Mouse (Mus musculus) kidney, postnatal 14 days (tissue): ENCODE results near the gene Ipmk.
A peak's percentile ranks its signal among the peaks of the same experiment; 100 is the strongest.

Experiments used
- DNase-seq: peaks from one replicate; pipeline ENCODE4 v3.0.0; 2022; ENCODE audit warnings: mixed read lengths

Gene Ipmk

DNA sequence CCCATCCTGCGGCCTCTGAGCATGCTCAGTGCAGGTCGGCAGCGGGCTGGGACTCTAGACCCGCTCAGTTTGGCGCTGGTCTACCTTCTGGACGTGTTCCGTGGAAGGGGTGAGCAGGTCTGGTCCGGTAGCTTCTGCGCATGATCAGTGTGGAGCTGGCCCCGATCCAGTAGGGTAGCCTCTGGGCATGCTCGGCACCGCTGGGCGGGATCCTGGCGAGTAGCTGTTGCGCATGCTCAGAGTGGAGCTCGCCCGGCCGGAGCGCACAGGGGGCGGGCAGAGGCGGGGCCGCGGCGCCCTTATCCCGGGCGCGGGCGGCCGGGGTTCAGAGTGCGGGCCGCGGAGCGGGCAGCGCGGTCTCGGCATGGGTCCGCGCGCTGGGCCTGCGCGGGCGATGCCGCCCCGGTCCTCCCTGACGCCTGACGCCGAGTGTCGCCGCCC, at the start of gene Ipmk:
Gene Ipmk, plus strand, starts transcription at position 255 of the 441 bp plus-strand sequence.
- DNase-seq = peak; percentile 100

DNA sequence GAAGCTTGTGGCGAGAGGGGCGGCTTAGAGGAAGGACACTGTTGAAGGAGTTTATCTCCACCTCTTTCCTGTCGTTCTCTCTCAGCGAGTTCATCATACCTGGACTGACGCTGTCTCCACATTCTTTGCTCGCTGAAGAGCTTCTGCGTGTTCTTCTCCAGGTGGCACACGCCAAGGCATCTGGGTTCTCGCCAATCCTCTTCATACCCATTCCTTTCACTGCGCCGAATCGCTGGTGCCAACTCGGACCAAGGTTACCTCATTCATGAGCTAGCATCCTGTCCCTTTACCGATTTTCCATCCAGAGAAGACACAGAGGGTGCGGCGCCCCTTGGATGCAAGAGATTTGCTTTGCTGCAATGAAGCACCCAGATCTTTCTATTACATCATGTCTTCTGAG, 47.4 kb upstream of the Ipmk start:
- DNase-seq = no peak

DNA sequence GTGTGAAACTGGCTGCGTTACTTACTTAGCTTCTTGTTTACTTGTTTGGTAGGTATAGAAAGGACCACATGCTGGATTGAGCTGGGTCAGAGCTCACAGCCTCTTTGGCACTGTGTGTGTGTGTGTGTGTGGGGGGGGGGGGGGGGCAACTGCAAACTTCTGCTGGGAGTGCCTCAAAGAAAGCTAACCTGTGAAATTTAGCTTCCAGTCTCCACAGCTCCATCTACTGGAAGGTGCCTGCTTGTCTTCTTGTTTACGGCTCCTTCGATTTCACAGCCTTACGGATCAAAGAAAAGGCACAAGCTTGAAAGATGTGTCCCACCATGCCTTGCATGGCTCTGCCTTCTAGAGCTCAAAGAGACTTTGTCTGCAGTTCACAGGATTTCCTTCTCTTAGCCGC, 45.1 kb upstream of the Ipmk start:
- peak; percentile 41 for DNase-seq

DNA sequence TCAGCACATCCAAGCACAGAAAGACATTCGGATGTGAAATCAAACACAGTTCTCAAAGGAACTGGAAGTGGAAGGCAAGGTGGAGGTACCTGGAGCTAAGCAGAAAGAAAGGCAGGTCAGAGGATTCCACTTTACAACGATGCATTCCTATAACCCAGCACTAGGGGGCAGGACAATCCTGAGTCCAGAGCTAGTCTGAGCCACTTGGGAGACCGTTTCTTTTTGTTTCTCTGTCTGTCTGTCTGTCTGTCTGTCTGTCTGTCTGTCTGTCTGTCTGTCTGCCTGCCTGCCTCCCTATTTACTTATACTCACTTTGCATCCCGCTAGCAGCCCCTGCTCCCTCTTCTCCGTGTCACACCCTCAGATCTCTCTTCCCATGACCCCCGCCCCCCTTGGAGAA, 41.4 kb upstream of the Ipmk start:
- peak; percentile 54 for DNase-seq

DNA sequence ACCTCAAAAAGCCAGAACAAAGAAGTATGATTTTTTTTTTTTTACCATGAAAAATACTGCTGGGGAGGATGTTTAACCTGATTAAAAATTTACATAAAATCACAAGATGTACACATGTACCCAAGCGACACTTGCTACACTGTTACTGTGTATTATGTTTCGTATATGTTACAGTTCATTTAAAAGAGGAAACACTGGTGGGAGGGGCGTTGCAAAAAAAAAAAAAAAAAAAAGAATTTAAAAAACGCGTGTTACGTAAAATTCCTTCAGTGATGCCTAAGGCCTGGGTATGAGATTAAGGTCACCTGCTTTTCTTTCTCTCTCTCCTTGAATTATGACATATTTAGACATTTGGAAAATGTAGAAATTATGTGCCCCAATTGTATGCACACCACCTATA, 40.8 kb upstream of the Ipmk start:
- DNase-seq = no peak

DNA sequence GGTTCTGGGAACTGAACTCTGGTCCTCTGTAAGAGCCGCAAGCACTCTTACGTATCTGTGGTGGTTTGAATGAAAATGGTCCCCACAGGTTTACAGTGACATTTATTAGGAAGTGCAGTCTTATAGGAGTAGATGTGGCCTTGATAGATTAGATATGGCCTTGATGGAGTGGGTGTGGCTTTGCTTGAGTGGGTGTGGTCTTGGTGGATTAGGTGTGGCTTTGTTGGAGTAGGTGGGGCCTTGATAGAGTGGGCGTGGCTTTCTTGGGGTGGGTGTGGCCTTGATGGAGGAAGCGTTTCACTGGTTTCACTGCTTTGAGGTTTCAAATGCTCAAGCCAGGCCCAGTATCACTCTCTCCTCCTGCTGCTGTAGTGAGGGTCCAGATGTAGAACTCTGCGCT, 39.4 kb upstream of the Ipmk start:
- no peak for DNase-seq

DNA sequence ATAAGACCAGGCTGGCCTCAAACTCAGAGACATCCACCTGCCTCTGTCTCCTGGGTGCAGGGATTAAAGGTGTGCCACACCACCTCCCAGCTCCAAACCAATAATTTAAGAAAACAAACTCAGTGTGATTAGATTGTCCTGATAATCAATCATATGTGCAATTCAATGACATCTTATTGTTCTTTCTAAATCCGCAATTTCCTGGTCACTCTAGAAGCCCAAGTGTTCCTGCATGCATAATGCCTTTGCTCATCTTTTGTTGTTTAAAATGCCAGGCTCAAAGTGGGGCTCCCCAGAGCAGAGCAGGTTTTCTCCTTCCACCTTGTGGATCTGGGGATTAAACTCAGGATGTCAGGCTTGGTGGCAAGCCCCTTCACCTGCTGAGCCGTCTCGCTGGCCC, 37.3 kb upstream of the Ipmk start:
- no peak for DNase-seq

DNA sequence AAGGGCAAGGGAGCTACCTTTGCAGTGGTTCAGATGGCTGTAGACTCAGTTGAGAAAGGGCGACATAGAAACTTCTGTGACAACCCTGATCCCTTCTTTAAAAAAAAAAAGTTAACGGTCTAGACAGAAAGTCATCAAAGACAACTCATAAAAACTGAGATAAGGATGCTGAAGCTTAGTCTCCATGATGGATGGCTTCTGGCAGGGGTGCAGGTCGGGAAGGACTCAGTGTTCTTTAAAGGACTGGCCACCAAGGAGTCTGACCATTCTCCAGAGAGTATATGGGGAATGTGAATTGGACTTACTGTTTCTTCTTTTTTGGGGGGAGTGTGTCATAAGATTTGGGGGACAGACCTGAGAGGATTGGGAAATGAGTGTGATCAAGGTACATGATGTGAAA, 33.0 kb upstream of the Ipmk start:
- no peak for DNase-seq

DNA sequence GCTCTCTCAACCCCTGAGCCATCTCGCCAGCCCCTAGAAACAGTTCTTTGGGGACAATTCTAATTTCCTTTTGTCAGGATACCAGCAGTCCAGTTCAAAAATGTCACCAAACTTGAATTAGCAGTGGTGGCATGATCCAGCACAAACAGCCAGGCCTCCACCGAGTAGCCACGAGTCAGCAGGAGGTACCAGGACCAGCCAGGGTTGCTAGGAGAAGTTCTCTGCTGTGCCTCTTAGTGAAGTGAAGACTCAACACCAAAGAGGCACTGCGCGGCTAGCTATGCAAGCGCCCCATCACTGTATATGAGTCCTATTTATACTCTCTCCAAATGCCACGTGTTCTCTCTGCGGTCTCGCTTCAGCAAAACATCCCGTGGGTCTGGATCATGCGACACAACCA, 31.5 kb upstream of the Ipmk start:
- no peak for DNase-seq

DNA sequence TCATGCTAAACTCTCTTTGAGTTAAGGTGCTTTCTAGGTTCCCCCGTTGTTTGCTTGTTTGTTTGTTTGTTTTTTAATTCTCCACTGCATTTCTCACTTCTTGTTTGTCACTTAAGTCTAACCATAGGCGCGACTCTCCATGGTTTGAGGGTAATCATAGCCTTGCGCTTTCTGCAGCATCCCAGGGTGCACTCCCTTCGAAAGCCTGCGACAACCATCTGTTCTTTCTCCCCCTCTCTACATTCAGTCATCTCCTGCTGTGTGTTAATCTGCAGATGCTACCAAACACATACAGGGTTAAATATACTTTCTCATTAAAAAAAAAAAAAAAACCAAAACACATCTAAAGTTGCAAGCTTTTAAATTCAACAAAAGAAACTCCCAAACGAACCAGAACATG, 31.1 kb upstream of the Ipmk start:
- no peak for DNase-seq

DNA sequence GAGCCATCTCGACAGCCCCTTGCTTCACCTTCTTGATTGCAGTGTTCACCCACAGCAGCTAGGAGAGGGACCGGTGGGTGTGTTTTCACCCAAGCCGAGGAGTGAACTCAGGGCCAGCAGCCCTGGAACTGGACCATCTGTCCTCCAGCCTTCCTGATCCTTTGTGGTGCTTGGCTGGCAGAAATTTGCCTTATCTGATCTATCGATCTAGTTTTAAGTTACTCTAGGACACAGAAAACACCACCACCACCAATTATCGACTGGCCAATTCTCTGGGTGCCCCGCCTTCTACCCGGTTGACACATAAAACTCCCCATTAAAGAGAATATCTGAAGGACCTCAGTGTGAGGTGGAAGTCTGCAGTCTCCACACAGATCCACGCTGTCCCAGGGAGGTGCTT, 23.9 kb upstream of the Ipmk start:
- DNase-seq = no peak

DNA sequence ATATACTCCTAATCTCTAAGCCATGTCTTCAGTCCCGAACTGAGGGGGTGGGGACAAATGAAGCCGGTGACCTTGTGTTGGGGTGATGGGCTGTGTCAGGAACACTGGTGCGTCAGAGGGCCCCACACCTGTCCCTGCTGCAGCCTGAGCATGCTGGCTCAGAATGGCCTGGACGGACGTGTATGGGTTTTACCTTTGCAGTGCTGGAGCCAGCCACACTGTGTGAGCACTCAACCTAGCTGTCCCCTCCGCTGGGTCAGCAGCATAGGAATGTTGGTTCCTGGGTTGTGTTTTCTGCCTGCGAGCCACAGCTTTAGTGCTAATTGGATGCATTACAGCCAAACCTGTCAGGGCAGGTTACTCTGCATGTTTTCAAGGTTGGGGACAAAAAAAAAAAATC, 21.4 kb upstream of the Ipmk start:
- DNase-seq = no peak

DNA sequence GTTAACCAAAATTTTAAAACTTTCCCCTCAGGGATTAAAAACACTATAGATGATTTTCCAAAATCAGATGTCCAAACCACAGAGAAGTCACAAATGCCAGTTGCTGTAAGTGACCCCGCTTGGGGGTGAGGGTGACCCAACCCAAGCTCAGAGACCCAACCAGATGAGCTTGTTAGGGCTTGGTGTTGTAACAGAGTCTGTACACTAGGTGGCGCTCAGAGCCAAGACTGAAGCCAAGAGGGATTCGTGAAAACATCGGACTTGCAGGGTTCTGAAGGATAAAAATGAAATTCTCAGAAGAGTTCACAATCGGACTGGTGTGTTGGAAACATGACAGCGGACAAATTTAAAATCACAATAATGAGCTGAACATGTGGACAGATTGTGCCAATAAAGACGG, 20.8 kb upstream of the Ipmk start:
- DNase-seq = peak; percentile 77

DNA sequence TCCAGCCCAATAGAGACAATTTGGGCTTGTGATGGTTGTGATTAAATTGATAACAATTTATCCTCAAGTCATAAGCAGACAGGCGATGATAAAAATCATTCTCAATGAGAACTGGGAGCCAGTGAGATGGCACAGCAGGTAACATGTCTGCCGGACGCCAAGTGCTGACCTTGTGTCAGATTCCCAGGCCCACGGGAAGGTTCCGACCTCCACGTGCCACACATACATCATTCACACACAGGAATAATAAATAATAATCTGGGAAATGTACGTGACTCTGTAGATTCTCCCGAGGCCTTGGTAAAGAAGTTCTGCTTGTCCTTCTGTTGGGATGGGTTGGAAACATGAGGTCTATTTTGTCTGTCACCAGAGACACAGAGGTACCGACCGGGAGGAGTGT, 20.2 kb upstream of the Ipmk start:
- no peak for DNase-seq

DNA sequence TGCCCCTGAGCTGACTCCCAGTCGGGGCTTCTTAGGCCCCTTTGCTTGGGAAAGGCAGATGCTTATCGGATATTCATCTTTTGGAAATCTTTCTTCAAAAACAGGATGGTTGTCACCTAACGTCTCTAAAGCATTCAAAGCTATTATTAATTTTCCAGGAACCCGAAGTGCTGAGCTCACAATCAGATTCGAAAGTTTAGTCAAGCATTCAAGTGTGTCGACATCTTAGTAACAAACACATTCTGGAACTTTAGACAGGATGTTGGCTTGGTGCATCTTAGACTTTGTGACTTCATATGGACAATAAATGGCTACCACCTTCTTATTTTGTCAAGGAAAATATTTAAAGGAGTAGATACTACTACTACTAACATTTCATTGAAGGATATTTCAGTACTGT, 19.2 kb upstream of the Ipmk start:
- no peak for DNase-seq

DNA sequence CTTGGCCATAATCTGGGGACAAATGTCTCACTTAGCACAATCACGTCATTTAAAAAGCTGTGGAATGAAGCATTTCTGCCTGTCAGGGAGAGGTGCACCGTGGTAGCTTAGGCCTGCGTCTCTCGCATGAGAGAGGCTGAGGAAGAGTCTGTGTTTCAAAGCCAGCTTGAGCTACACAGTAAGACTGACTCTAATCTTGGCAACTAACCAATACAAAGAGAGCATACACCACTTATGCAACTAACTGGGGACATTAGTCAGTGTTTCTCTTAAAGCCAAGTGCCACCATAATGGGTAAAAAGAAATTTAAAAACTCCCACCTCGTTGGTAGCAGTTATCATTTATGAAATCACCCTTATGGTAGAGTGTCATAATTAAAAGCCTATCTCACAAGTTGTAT, 18.7 kb upstream of the Ipmk start:
- DNase-seq = no peak

DNA sequence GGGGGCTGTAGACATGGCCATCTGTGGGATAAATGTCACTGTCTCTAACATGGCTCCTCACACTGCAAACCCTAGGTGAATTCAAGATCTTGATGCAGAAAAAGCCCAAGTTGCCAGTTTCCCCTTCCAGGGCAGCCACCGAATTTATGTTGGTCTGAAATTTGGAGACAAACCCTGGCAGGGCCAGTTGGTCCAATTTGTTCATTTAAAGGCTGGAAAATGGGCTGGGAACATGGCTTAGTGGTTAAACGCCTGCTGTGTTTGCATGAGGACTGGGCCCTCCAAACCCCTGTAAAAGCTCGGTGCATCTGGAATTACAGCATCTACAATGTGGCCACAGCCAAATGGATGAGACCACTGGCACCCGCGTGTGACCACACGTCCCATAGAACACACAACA, 18.3 kb upstream of the Ipmk start:
- no peak for DNase-seq

DNA sequence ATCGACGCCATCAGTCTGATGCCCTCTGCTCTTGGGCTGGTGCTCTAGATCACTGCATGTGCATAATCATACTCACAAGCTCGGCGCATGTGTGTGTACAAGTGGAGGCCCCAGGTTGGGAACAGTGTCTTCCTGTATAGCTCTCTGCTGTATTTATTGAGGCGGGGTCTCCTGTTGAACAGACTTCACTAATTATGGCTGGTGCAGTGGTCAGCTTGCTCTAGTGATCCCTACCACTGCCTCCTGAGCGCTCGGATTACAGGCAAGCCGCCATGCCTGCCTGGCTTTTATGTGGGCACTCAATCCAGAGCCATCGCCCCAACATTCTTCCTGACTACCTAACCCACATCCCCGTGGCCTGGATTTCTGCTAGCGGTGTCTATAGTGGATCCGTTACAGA, 17.5 kb upstream of the Ipmk start:
- DNase-seq = no peak

DNA sequence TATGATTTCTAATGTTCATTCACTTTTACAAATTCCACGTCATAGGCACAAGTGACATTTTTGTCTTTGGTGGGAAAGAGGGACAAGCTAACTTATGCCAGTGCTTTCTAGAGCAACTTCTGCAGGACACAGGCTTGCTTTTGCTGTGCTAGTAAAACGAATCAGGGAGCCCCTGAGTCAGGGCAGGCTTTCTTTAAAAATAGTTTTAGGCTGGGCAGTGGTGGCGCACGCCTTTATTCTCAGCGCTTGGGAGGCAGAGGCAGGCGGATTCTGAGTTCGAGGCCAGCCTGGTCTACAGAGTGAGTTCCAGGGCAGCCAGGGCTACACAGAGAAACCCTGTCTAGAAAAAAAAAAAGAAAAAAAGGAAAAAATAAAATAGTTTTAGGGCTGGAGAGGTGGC, 15.7 kb upstream of the Ipmk start:
- DNase-seq = no peak

DNA sequence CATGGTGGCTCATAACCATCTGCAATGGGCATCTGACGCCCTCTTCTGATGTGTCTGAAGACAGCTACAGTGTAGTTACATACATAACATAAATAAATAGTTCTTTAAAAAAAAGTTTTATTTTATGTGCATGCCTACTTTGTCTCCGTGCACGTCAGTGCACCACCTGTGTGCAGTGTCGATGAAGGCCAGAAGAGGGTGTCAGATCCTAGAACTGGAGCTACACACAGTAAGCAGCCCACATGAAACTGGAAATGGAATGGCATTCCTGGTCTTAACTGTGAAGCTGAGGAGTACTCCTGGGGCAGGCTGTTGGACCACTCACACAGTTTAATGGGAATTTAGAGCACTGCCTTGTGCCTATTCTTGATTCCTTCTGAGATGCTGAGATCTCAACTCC, 15.2 kb upstream of the Ipmk start:
- DNase-seq = no peak

DNA sequence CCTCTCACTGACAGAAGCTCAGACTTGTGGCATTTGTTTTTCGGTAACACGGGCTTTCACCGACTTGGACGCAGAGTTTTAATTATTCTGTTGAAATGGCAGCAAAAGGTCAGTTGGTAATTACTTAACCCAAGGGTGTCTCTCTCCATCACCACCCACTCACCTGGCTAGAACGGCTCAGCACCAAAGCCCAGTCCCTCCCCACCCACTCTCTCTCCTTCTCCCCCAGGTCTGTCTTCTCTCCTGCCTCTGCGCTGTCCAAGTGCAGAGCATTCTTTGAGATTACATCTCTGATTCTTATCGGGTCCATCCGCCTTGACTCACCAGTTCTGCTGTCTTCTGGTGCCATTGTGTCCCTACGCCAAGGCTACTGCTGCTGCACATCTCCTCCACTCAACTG, 14.7 kb upstream of the Ipmk start:
- no peak for DNase-seq

DNA sequence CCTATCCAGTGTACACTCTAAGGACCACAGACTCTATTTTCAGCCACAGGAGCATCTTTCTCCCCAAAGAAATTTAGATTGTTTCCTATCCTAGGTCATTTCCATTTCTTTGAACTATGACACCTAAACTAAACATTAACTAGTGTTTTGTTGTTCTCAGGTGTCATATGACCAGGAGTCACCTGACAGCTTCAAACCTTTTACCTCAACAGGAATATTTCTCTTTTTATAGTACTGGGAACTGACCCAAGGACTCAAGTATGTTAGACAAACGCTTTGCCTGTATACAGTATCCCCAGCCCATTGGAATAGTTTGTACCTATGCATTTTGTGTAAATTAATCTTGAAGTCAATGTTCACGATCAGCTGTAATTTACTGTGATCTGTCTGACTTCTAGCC, 9.8 kb upstream of the Ipmk start:
- DNase-seq = peak; percentile 64

DNA sequence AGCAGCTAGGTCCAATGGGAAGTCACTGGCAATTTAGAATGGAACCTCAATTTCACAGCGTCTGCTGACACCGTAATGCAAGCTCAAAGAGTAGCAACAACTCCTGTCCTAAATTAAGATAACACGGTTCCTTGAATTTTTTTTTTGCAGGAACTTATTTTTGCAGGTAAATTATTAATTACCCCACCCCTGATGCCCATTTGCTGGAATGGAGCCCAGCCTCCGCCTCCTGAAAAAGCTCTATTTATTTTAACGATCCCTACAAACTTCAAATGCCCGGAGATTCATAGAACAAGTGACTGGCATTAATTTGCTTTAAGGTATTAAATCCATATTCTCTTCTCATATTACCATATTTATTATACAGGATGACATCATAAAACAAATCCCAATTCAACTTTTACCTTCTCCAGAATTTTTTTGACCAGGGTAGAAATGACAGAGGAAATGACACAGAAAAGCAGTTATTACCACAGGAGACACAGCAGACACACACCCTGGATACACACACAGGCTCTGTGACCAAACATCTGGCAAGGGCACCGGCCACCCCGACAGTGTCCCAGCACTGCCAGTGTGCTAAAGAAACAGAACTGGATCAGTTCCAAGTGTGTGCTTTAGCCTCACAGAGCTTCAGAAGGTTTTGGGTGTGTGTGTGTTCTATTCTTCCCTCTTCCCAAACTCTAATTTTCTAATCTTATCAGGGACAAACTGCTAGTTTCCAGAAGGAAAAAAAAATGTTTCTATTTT, 9.2 kb upstream of the Ipmk start:
- DNase-seq = peak; percentile 73

DNA sequence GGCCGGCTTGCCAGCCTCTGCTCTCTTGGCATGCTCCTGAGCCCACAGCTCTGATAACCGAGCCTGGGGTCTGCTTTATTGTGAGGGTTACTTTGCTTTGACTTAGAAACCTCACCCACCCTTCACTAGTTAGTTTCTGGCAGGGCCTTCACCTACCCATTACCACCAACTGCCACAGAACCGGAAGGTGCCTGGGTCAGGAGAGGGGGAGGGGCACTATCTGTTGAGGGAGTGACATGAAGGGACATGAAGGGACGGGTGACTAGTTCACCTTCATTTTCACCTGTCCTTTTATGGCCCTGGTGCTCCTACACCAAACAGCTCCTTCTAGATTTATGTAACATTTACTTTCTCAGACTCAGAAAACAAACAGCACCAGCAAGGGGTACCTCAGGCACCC, 8.1 kb upstream of the Ipmk start:
- no peak for DNase-seq

DNA sequence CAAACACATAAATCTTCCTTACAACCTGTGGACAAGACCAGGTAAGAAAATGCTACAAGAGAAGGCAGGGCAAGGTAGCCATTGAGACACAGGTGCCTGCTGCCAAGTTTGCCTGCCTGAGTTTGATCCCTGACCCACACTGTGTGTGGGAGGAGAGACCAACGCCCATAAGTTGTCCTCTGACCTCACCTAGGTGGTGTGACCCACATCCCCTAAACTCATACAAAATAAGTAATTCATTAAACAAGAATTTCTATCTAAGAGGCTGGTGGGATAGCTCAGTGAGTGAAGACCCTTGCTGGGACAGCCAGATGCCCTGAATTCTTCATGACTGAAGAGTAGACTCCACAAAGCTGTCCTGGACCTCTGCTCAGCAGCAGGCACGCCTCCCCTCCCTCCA, 7.4 kb upstream of the Ipmk start:
- peak; percentile 70 for DNase-seq

DNA sequence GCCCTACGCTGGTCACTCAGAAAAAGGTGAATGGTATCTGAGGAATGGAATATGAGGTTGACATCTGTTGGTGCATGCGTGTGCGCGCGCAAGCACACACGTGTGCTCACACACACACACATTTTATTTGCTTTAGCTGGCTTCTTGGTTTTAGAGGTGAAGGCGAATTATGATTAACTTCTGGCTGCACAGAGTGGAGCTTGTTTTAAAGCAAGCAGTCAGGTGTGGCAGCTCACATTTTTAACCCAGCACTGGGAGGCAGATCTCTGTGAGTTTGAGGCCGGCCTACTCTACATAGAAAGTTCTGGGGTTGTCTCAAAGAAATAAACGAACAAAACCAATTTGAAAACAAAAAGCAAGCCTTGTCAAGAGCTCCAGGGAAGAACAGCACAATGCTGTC, 6.3 kb upstream of the Ipmk start:
- peak; percentile 52 for DNase-seq
